Mouse (Mus musculus) liver, adult 2 months (tissue): ENCODE measurements around the gene Hand1.

Experiments used
- CTCF ChIP-seq: fragments of 200-500 bp; IDR thresholded peaks from 2 replicates; pipeline ENCODE4 v1.5.1; 2011; ENCODE audit warnings: low read depth, low read length, control low read depth
- POLR2A ChIP-seq: fragments of 200-500 bp; IDR thresholded peaks from 2 replicates; pipeline ENCODE4 v1.6.1; 2011; ENCODE audit warnings: low read length, control low read depth; ENCODE audit not compliant: insufficient read depth; ENCODE audit errors: extremely low read depth

DNA sequence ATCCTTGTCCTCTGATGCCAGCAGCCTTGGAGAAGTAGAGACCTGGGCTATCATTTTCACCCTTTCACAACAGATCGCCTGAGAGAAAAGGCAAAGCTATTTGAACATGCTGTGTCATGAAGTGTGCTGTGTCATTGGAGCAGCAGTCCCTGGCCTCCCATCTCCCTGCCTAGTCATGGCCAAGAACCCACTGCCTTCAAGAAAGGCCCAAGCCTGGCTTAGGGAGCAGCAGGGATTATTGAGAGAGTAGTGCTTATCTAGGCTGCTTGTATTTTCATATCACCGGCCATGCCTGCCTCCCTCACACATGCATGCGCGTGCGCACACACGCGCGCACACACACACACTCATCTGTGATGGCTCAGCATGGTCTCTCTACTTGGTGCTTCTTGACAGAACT lies 20.4 kb downstream of the Hand1 start:
- no peak for TF ChIP-seq CTCF
- TF ChIP-seq POLR2A: no peak
